ENCODE assay signal across 8 mouse cellular contexts in the genomic region with DNA sequence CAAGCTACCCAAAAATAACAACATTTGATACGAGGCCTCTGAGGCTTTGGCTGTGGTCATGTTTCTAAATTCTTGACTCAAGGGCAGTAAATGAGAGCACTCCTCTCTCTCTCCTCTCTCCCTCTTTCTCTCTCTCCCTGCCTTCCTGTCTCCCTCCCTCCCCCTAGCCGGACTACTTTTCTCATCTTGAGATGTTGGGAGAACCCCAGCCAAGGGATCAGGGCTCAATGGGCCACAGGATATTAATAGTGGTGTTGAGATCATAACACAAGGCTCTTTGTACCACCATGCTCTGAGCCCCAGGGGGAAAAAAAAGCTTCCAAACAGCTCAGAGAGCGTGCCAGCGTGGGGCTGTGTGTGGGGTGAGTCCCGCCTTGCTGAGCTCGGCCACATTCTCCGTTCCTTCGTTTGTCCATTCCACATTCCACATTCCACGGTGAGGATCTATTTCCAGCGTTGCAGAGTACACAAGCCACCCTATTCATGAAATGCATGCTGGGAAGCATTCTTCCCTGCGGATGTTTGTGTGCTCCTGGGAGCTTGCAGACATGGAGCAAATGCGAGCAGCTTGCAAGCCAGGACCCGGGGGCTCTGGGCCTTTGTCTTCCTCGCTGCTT. TPM values are rescaled to one million over a fixed set of nuclear protein-coding genes. Genes with fewer than 3 reads are reported as not detected.
DNase-seq lines count a peak whose midpoint lies in the region; ATAC-seq lines count a peak whose summit lies in the region.

No protein-coding gene starts in this region.

- H3K9me3 ChIP-seq in hindbrain, embryonic 14.5 days (ENCODE audit: control insufficient read depth, low read length), result no peaks in the 10 kb centered on the region

- H3K36me3 ChIP-seq in hindbrain, embryonic 14.5 days (replicated peaks; ENCODE audit: control insufficient read depth, insufficient read depth), result no peaks in the 10 kb centered on the region

- whole genome bisulfite sequencing in hindbrain, embryonic 14.5 days, result 5% methylated on average over 14 of the region's 14 CpGs

- H3K9ac ChIP-seq in hindbrain, embryonic 14.5 days, result no peak overlapping the region; the same call in 1 of the 2 replicates

- H3K27ac ChIP-seq in hindbrain, embryonic 14.5 days, result peak overlapping the region; percentile 61

- no peaks in the 10 kb centered on the region for H3K27me3 ChIP-seq in hindbrain, embryonic 14.5 days (ENCODE audit: control insufficient read depth, insufficient read depth, low read length)

- H3K4me2 ChIP-seq in hindbrain, embryonic 14.5 days (replicated peaks), result peak overlapping the region; percentile 17

- no peak overlapping the region for H3K4me3 ChIP-seq in hindbrain, embryonic 14.5 days (replicated peaks; ENCODE audit: low read length)

- peak; percentile 61 for ATAC-seq in hindbrain, embryonic 14.5 days (ENCODE audit: low FRiP score)

- peak; percentile 61 for DNase-seq in adrenal gland, postnatal 14 days
- no peak for DNase-seq in adrenal gland, postnatal 4 days (ENCODE audit: low spot score in 2 of 2)
- DNase-seq in brain, embryonic 18.5 days (ENCODE audit: low read depth, low spot score), result peak; percentile 60
- DNase-seq in gastrocnemius, adult 18-20 months (ENCODE audit: low spot score), result peak; percentile 82
- DNase-seq in hindbrain, embryonic 14.5 days (ENCODE audit: low spot score), result peak; percentile 61
- peak; percentile 57 for DNase-seq in left cerebral cortex, postnatal 4 days
- DNase-seq in neural tube, embryonic 10.5 days (ENCODE audit: extremely low spot score, low spot score), result peak; percentile 46
- DNase-seq in spleen, postnatal 14 days (ENCODE audit: low spot score in 2 of 2), result no peak

- intact Hi-C loops in left cerebral cortex, postnatal 4 days (cut with DNase I), result no loop called here

- peaks cover 36% of the 10 kb centered on the region for H3K4me1 ChIP-seq in hindbrain, embryonic 14.5 days (replicated peaks; ENCODE audit: control insufficient read depth, insufficient read depth, low read length)

RNA-seq across cellular contexts. Expression of a gene that starts 27.2 kb away (rescaled TPM):
- 97.2 and 105 TPM in 2 replicates for total RNA-seq in adrenal gland, postnatal 14 days (2021)
- total RNA-seq in adrenal gland, postnatal 4 days (2021), result 100 to 1,000 TPM; 115 to 119 TPM
- total RNA-seq in gastrocnemius, adult 18-20 months (2021), result 10 to 100 TPM; 33.8 to 49.6 TPM
- polyA plus RNA-seq in hindbrain, embryonic 14.5 days (2014; fragmentation: Nextera tagmentation; extraction: Ambion mirVana), result 7.2 and 7.4 TPM in 2 replicates
- 10 to 100 TPM; 52.6 to 53.0 TPM for total RNA-seq in left cerebral cortex, postnatal 4 days (2021)

Comparison
In these comparisons a context has a peak if more than half of its experiments do, and no peak if none do; other contexts are left out.
1. DNase-seq: peak in adrenal gland, postnatal 14 days (single experiment), brain, embryonic 18.5 days (single experiment), gastrocnemius, adult 18-20 months (single experiment), hindbrain, embryonic 14.5 days (single experiment), left cerebral cortex, postnatal 4 days (single experiment) and neural tube, embryonic 10.5 days (single experiment); none in adrenal gland, postnatal 4 days (0 of 2) and spleen, postnatal 14 days (0 of 2).